Mouse (Mus musculus): ENCODE results near the gene Fyn.

GRCm38 (mm10) chr10:39470321-39470720 lies 101.7 kb downstream of the Fyn start:
- no peak for TF ChIP-seq CTCF (IDR thresholded peaks at IDR 0.05; ENCODE audit: borderline replicate concordance, extremely low read depth, insufficient read depth, insufficient read length)
- TF ChIP-seq POLR2A (IDR thresholded peaks at IDR 0.05; ENCODE audit: borderline replicate concordance, extremely low read depth, insufficient read depth, insufficient read length, poor library complexity, severe bottlenecking), result no peak

Data from brain, embryonic 14.5 days (tissue).